Mouse (Mus musculus) G1E (cell line): ENCODE measurements around the gene Nova2.

ENCODE experiments used
- CTCF ChIP-seq: IDR thresholded peaks from 2 replicates; pipeline ENCODE4 v1.5.1; 2012; ENCODE audit warnings: low read depth, low read length, inconsistent platforms, mixed read lengths
- GATA1 ChIP-seq: IDR thresholded peaks from 2 replicates; pipeline ENCODE4 v1.6.1; 2012; ENCODE audit warnings: borderline replicate concordance, low read length, inconsistent platforms, mixed read lengths
- GATA2 ChIP-seq: IDR thresholded peaks from 2 replicates; pipeline ENCODE4 v1.6.1; 2012; ENCODE audit warnings: low read depth, low read length, inconsistent platforms, borderline replicate concordance
- POLR2AphosphoS5 ChIP-seq: IDR thresholded peaks from 2 replicates; pipeline ENCODE4 v1.6.1; 2012; ENCODE audit warnings: low read depth, low read length, inconsistent platforms; ENCODE audit not compliant: insufficient replicate concordance
- TAL1 ChIP-seq: conservative IDR thresholded peaks from 2 replicates; pipeline ENCODE4 v1.6.1; 2012; ENCODE audit warnings: low read depth, low read length, inconsistent platforms, mixed read lengths

DNA sequence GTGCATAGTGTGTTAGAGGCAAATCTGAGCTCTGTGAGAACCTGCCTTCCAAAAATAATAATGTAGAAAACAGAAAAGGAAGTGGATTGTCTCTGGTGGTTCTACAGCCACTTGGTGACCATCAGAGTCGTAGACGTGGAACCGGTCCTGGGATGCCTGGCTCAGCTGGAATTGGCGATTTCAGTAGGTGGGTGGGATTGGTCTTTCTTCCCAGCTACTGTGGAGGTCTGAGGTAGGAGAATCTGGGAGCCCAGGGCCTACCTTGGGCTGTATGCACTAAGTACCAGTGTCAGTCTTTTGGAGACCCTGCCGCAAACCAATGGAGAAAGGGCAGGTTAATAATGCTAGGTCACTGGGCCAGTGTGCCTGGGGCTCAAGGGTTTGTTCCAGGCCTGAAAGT, 67.3 kb downstream of the Nova2 start:
- TF ChIP-seq CTCF (no peak), GATA1 (no peak), GATA2 (no peak), TAL1 (no peak), POLR2AphosphoS5 (no peak)
